Mouse (Mus musculus): ENCODE data around the gene Stx6.

- TF ChIP-seq CTCF (IDR thresholded peaks at IDR 0.05; ENCODE audit: low read depth) (no peak), EP300 (IDR thresholded peaks at IDR 0.05; ENCODE audit: low read depth) (no peak)
Measured at GRCm38 (mm10) chr1:155233931-155234607, 75.6 kb downstream of the Stx6 start.

Measured in liver, postnatal 0 days (tissue).